Mouse (Mus musculus): Measurements from ENCODE around the gene Aamp.

DNA sequence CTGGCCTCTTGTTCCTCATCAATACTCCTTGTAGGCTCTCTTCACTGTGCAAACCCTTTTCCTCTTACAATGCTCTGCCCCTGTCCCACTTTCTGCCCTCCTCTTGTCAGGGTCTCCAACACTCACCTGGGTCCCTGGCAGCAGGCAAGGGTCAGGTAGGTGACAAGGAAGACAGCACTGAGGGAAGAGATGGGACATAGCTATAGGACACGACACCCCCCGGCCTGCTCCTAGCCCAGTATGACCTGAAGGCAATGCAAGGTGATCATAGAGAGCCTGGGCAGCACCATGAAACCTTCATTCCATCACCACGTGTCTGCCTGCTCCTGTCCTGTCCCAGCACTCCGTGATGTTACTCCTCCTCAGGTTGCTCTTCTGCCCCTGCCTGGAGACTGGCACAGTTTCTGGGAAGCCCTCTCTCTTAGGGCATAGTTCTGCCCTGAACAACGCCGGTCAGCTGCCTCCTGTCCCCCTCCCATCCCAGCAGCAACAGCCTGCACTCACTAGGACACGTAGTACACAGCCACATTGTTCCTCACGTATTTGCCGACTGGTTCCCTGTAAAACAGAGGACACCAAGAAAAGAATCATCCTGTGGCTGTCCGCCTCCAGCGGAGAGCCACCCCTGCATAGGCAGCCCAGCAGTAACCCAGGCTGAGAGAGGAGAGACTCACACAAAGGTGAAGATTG, 7.9 kb upstream of the Aamp start:
- no peak for TF ChIP-seq EP300 (IDR thresholded peaks at IDR 0.05; ENCODE audit: low read length)
- TF ChIP-seq TBP (conservative IDR thresholded peaks at IDR 0.05; ENCODE audit: low read depth, low read length), result no peak
- TF ChIP-seq TCF12 (IDR thresholded peaks at IDR 0.05; ENCODE audit: low read depth, low read length), result no peak
- TF ChIP-seq E2F4 (IDR thresholded peaks at IDR 0.05; ENCODE audit: insufficient replicate concordance, low read depth, low read length), result no peak
- no peak for TF ChIP-seq POLR2A (IDR thresholded peaks at IDR 0.05; ENCODE audit: low read depth, low read length)
- no peak for TF ChIP-seq CTCF (conservative IDR thresholded peaks at IDR 0.05 in 1 of 2, IDR thresholded peaks at IDR 0.05 in 1 of 2; ENCODE audit: low read depth in 2 of 2, low read length in 2 of 2)
- TF ChIP-seq HCFC1 (IDR thresholded peaks at IDR 0.05; ENCODE audit: low read depth, low read length), result no peak
- TF ChIP-seq KAT2A (IDR thresholded peaks at IDR 0.05; ENCODE audit: insufficient replicate concordance, low read length), result no peak
- TF ChIP-seq JUND (conservative IDR thresholded peaks at IDR 0.05; ENCODE audit: low read depth, low read length), result no peak
- TF ChIP-seq MYC (IDR thresholded peaks at IDR 0.05; ENCODE audit: low read depth, low read length), result no peak

All from CH12.LX (cell line).